Mouse (Mus musculus) kidney, adult 2 months (tissue): ENCODE measurements around the gene Nipal4.

ENCODE experiments used
- CTCF ChIP-seq: fragments of 200-500 bp; conservative IDR thresholded peaks from 2 replicates; pipeline ENCODE4 v1.5.1; 2011; ENCODE audit warnings: low read depth, mild to moderate bottlenecking, control low read depth, low read length, moderate library complexity, mixed read lengths; ENCODE audit not compliant: insufficient read depth, insufficient read length
- POLR2A ChIP-seq: fragments of 200-500 bp; IDR thresholded peaks from one replicate; pipeline ENCODE4 v1.6.1; 2011; ENCODE audit warnings: low read depth, low read length, control low read depth

DNA sequence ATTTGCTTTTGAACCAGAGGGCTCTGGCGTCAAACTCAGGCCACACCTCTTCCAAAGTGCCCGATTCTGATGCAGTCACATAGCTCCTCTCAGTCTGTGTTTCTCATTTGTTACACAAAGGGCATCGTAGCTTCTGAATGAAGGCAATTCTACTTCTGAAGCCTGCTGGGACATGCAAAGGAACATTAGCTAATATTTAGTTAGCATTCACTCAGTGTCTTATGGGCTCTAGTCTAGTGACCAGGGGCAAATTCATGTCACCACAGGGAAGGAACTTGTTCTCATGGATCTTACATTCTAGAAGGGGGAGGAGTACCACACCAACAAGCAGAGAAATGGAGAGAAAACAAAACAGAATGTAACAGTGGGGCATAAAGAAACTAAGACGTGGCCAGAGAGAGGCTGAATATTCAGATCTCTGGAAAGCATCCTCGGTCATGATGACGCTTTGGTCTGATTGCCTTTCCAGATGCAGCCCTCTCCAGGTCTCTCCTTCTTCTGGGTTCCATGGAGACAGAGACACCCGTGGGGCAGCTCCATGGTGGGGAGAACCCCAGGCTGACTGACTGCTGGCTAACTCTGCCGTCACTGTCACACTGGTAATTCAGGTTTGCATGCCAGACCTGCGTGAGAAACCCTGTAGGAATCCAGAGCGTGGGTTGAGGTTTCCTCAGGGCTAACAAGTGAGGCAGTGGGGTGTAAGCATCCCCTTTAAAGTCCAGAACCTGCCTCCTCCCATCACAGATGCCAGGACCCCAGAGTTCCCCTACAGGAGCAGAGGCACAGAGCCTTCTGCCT lies 11.1 kb upstream of the Nipal4 start:
- no peak for TF ChIP-seq CTCF
- TF ChIP-seq POLR2A: no peak
